Mouse (Mus musculus) adrenal gland, postnatal 10 days (tissue): ENCODE measurements around the gene Sh3bp2. TPM values are rescaled to one million over a fixed set of nuclear protein-coding genes. Genes with fewer than 3 reads are reported as not detected.

Source experiments
- microRNA-seq: library from miRNA; unstranded; fragments of <30 nt; microRNA quantifications from one replicate; pipeline ENCODE4 v1.2.0, GENCODE M21; 2021
- total RNA-seq, 2 experiments: library from RNA; stranded (reverse); gene quantifications; 2 replicates each; pipeline ENCODE4 v1.2.3; 2021

Sh3bp2 gene
- total RNA-seq, 2 experiments from 2014 or later, result 5.9 to 7.0 TPM

Small RNA genes within 50 kb of the gene (microRNA-seq; reads per million reads assigned to microRNA genes)
- 3.2 reads per million for gene Mir7036b

Other genes with a start within 250 kb of the Sh3bp2 start
- gene Zfyve28, start 237.4 kb upstream of the Sh3bp2 start, total RNA-seq, result 1 to 10 TPM; 1.2 to 1.8 TPM
- gene Cfap99, start 237.2 kb upstream of the Sh3bp2 start, total RNA-seq, result not detected
- 100 to 1,000 TPM; 102 to 109 TPM for gene Rnf4, start 189.5 kb upstream of the Sh3bp2 start, total RNA-seq
- 10 to 100 TPM; 26.7 to 34.3 TPM for gene Fam193a, start 155.9 kb upstream of the Sh3bp2 start, total RNA-seq
- gene Tnip2, start 11.8 kb upstream of the Sh3bp2 start, total RNA-seq, result 10 to 100 TPM; 10.6 to 16.1 TPM
- gene Add1, start 47.8 kb downstream of the Sh3bp2 start, total RNA-seq, result 100 to 1,000 TPM; 135 to 182 TPM
- gene Mfsd10, start 111.4 kb downstream of the Sh3bp2 start, total RNA-seq, result 10 to 100 TPM; 36.1 to 53.6 TPM
- gene Nop14, start 134.3 kb downstream of the Sh3bp2 start, total RNA-seq, result 10 to 100 TPM; 18.4 to 19.7 TPM
- 1 to 10 TPM; 1.8 to 3.0 TPM for gene Grk4, start 134.5 kb downstream of the Sh3bp2 start, total RNA-seq
- 10 to 100 TPM; 17.0 to 27.7 TPM for gene Htt, start 235.9 kb downstream of the Sh3bp2 start, total RNA-seq